Mouse (Mus musculus) c-Kit-negative CD71-positive TER-119-positive erythroid progenitor cells, embryonic 14.5 days (primary cell): ENCODE data around the gene Cacna1d.

Source experiments
- DNase-seq: peaks from one replicate; pipeline ENCODE4 v3.0.0-alpha.2; 2013; ENCODE audit warnings: low read depth, low spot score

Cacna1d gene

GRCm38 (mm10) chr14:30097239-30097638 is 394.0 kb downstream of the Cacna1d start:
- DNase-seq: no peak

GRCm38 (mm10) chr14:30092426-30092825 is 398.8 kb downstream of the Cacna1d start:
- DNase-seq: no peak

- no peak for DNase-seq
These were observed 399.2 kb downstream of the Cacna1d start for GRCm38 (mm10) chr14:30092021-30092420.

GRCm38 (mm10) chr14:30079729-30080128 is 411.5 kb downstream of the Cacna1d start:
- DNase-seq: no peak

- no peak for DNase-seq
These were observed 413.0 kb downstream of the Cacna1d start for GRCm38 (mm10) chr14:30078115-30078808.

- no peak for DNase-seq
These were observed 415.9 kb downstream of the Cacna1d start for GRCm38 (mm10) chr14:30075268-30075887.

GRCm38 (mm10) chr14:30068566-30068965 is 422.7 kb downstream of the Cacna1d start:
- no peak for DNase-seq

GRCm38 (mm10) chr14:30066752-30067151 is 424.5 kb downstream of the Cacna1d start:
- DNase-seq: no peak

- DNase-seq: no peak
These were observed 426.4 kb downstream of the Cacna1d start for GRCm38 (mm10) chr14:30064864-30065263.

- DNase-seq: no peak
These were observed 435.1 kb downstream of the Cacna1d start for GRCm38 (mm10) chr14:30056031-30056766.

- DNase-seq: no peak
These were observed 436.3 kb downstream of the Cacna1d start for GRCm38 (mm10) chr14:30054922-30055321.

GRCm38 (mm10) chr14:30050280-30050679 is 441.0 kb downstream of the Cacna1d start:
- no peak for DNase-seq

GRCm38 (mm10) chr14:30048049-30048448 is 443.2 kb downstream of the Cacna1d start:
- DNase-seq: no peak

GRCm38 (mm10) chr14:30046976-30047375 is 444.3 kb downstream of the Cacna1d start:
- no peak for DNase-seq

- DNase-seq: no peak
These were observed 445.5 kb downstream of the Cacna1d start for GRCm38 (mm10) chr14:30045704-30046220.

GRCm38 (mm10) chr14:30045239-30045638 is 446.0 kb downstream of the Cacna1d start:
- no peak for DNase-seq

- no peak for DNase-seq
These were observed 447.8 kb downstream of the Cacna1d start for GRCm38 (mm10) chr14:30043356-30043940.

- no peak for DNase-seq
These were observed 449.4 kb downstream of the Cacna1d start for GRCm38 (mm10) chr14:30041836-30042235.

- no peak for DNase-seq
These were observed 451.8 kb downstream of the Cacna1d start for GRCm38 (mm10) chr14:30039413-30039812.

- no peak for DNase-seq
These were observed 452.8 kb downstream of the Cacna1d start for GRCm38 (mm10) chr14:30038431-30038830.

GRCm38 (mm10) chr14:30033405-30033804 is 457.9 kb downstream of the Cacna1d start:
- DNase-seq: no peak

GRCm38 (mm10) chr14:30027378-30027777 is 463.9 kb downstream of the Cacna1d start:
- no peak for DNase-seq
